Mouse (Mus musculus): ENCODE results near the gene Tapt1.

DNA sequence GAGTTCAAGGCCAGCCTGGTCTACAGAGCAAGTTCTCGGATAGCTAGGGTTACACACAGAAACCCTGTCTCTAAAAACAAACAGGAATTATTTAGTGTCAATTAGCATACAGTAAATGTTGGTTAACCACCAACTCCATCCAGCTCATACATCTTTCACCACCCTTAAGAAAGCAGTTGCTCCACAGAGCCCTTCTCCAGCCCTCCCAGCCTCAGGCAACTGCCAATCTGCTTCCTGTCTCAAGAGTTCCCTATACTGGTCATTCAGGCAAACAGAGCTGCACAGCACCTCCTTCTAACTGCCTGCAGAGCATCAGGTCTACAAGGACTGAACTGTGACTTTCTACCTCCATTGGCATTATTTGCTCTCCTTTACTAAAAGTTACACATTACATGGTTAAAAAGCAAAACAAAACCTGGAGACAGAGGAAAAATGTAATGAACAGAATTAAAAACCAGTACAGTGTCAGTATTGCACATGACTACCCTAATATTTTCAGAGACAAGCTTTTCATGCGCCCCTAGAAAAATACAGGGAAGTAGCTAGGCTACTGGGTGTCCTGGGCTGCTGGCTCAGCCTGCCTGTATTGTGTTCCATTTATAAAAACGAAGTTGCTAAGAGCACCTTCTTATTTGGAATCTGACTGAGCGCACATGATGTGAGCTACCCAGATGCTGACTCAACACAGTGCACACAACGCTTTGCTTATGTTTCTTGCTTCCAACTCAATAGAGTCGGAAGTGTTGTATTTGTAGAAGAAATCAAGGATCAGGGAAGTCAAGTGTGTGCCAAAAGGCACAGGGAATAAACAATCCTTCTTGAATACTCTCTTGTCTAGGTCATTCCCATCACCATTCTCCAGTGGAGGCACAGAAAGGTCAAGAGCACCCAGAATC, 79.7 kb downstream of the Tapt1 start:
- TF ChIP-seq CTCF (IDR thresholded peaks at IDR 0.05; ENCODE audit: low read depth, low read length) (no peak), TAL1 (conservative IDR thresholded peaks at IDR 0.05; ENCODE audit: low read depth, low read length) (no peak), GATA1 (IDR thresholded peaks at IDR 0.05; ENCODE audit: borderline replicate concordance, low read length) (no peak), GATA2 (IDR thresholded peaks at IDR 0.05; ENCODE audit: borderline replicate concordance, low read depth, low read length) (no peak), POLR2AphosphoS5 (IDR thresholded peaks at IDR 0.05; ENCODE audit: insufficient replicate concordance, low read depth, low read length) (no peak)

All from G1E (cell line).